Mouse (Mus musculus): ENCODE data around the gene Cog6. TPM values are rescaled to one million over a fixed set of nuclear protein-coding genes. Genes with fewer than 3 reads are reported as not detected.

The Cog6 gene
- 5.3 and 6.1 TPM in 2 replicates for polyA plus RNA-seq (2012; rRNA removed)

GRCm38 (mm10) chr3:53016436-53017340 is at the start of gene Cog6:
Gene Cog6, minus strand, starts transcription at chr3:53017237.

GRCm38 (mm10) chr3:53041411-53042239 is 24.6 kb upstream of the Cog6 start, which contains the start of gene Lhfp:
Gene Lhfp, plus strand, starts transcription at chr3:53041528.

Other genes starting within 250 kb of the Cog6 start
- gene Lhfp, start 24.3 kb upstream of the Cog6 start, polyA plus RNA-seq (2012; rRNA removed), result 18.3 and 20.2 TPM in 2 replicates

Measured in stomach, adult 2 months (tissue).